23 mouse cellular contexts compared by ENCODE assay signal in genomic region chr4:70332981-70333380, GRCm38 (mm10).
DNase-seq lines count a peak whose midpoint lies in the region; ATAC-seq and TF ChIP-seq lines count a peak whose summit lies in the region.
"Had no signal": no experiment of that assay in that cellular context is flagged by ENCODE, and none has a peak within 500 bp of the region (broad histone marks: within the 10 kb centered on the region; RNA-seq: fewer than 3 reads in every experiment).

No protein-coding gene starts in this region.

- no peak for TF ChIP-seq CTCF in midbrain, postnatal 0 days (IDR thresholded peaks at IDR 0.05)
- no peak for TF ChIP-seq CTCF in kidney, adult 2 months (conservative IDR thresholded peaks at IDR 0.05; ENCODE audit: insufficient read depth, insufficient read length, low read depth, low read length)

- H3K27me3 ChIP-seq in midbrain, embryonic 12.5 days: no peaks in the 10 kb centered on the region
- H3K27me3 ChIP-seq in midbrain, postnatal 0 days (ENCODE audit: insufficient read depth, low read length): no peaks in the 10 kb centered on the region
- no peaks in the 10 kb centered on the region for H3K27me3 ChIP-seq in kidney, adult 2 months (replicated peaks; ENCODE audit: control insufficient read depth, insufficient read depth, low read length)
- H3K27me3 ChIP-seq: CH12.LX; embryonic facial prominence, embryonic 15.5 days; heart, embryonic 13.5 days; hindbrain, embryonic 13.5 days; intestine, embryonic 15.5 days; kidney, embryonic 15.5 days; Patski had no signal

- H3K4me2 ChIP-seq in midbrain, embryonic 12.5 days (replicated peaks): no peak overlapping the region
- H3K4me2 ChIP-seq in midbrain, postnatal 0 days (ENCODE audit: low read depth, low read length, poor library complexity, severe bottlenecking): no peak overlapping the region
- H3K4me2 ChIP-seq: embryonic facial prominence, embryonic 15.5 days; heart, embryonic 13.5 days; hindbrain, embryonic 13.5 days; intestine, embryonic 15.5 days; kidney, embryonic 15.5 days had no signal

- WGBS in midbrain, embryonic 12.5 days: 92% methylated on average over 6 of the region's 6 CpGs
- WGBS in midbrain, postnatal 0 days: 90% methylated on average over 6 of the region's 6 CpGs
- 96% methylated on average over 6 of the region's 6 CpGs for WGBS in kidney, adult 2 months

- H3K36me3 ChIP-seq in midbrain, embryonic 12.5 days: peaks cover 11% of the 10 kb centered on the region
- no peaks in the 10 kb centered on the region for H3K36me3 ChIP-seq in midbrain, postnatal 0 days (ENCODE audit: insufficient read depth, low read length)
- H3K36me3 ChIP-seq in kidney, adult 2 months (ENCODE audit: control insufficient read depth, insufficient read depth, low read length): no peaks in the 10 kb centered on the region
- H3K36me3 ChIP-seq: intestine, embryonic 15.5 days had no signal

- 0 out of 2 replicates have a peak overlapping the region, but pooled peaks have one; percentile 35 for H3K27ac ChIP-seq in midbrain, embryonic 12.5 days (replicated peaks)
- no peak overlapping the region for H3K27ac ChIP-seq in midbrain, postnatal 0 days (ENCODE audit: low read depth, low read length)
- no peak overlapping the region for H3K27ac ChIP-seq in kidney, adult 2 months (ENCODE audit: insufficient read depth, low read depth, low read length)
- H3K27ac ChIP-seq: embryonic facial prominence, embryonic 15.5 days; heart, embryonic 13.5 days; hindbrain, embryonic 13.5 days; intestine, embryonic 15.5 days; kidney, embryonic 15.5 days had no signal

- no peak for ATAC-seq in midbrain, embryonic 12.5 days (ENCODE audit: low FRiP score, low read depth)
- ATAC-seq in midbrain, postnatal 0 days (ENCODE audit: low FRiP score): no peak
- ATAC-seq: activated CD4-positive, CD25-positive, alpha-beta regulatory T cell, adult 4 months; forebrain, embryonic 16.5 days; intestine, embryonic 15.5 days; Patski had no signal

- peaks cover 8% of the 10 kb centered on the region; the same call in 1 of the 2 replicates for H3K4me1 ChIP-seq in midbrain, embryonic 12.5 days
- H3K4me1 ChIP-seq in midbrain, postnatal 0 days (ENCODE audit: insufficient read depth, low read length): no peaks in the 10 kb centered on the region
- no peaks in the 10 kb centered on the region for H3K4me1 ChIP-seq in kidney, adult 2 months (ENCODE audit: control insufficient read depth, insufficient read depth, low read length)
- H3K4me1 ChIP-seq: embryonic facial prominence, embryonic 15.5 days; intestine, embryonic 15.5 days had no signal

- H3K9me3 ChIP-seq in midbrain, embryonic 12.5 days: no peaks in the 10 kb centered on the region
- H3K9me3 ChIP-seq in midbrain, postnatal 0 days (ENCODE audit: low read length): no peaks in the 10 kb centered on the region
- H3K9me3 ChIP-seq: embryonic facial prominence, embryonic 15.5 days; heart, embryonic 13.5 days; hindbrain, embryonic 13.5 days; intestine, embryonic 15.5 days; kidney, embryonic 15.5 days had no signal

- no peak for TF ChIP-seq POLR2A in kidney, adult 2 months (IDR thresholded peaks at IDR 0.05; ENCODE audit: low read depth, low read length)

- no peak overlapping the region for H3K4me3 ChIP-seq in midbrain, embryonic 12.5 days
- H3K4me3 ChIP-seq in midbrain, postnatal 0 days (ENCODE audit: low read depth, low read length): no peak overlapping the region
- no peak overlapping the region for H3K4me3 ChIP-seq in kidney, adult 2 months (ENCODE audit: insufficient read depth, low read depth, low read length)
- H3K4me3 ChIP-seq: embryonic facial prominence, embryonic 15.5 days; erythroblast, embryonic 14.5 days; heart, embryonic 13.5 days; hindbrain, embryonic 13.5 days; intestine, embryonic 15.5 days; kidney, embryonic 15.5 days had no signal

- no peak for DNase-seq in midbrain, postnatal 0 days (ENCODE audit: low spot score)
- DNase-seq in adrenal gland, adult (ENCODE audit: inconsistent age in 2 of 2, low spot score in 1 of 2): peak; percentile 61 to 88
- DNase-seq in adrenal gland, postnatal 14 days: peak; percentile 77
- DNase-seq in kidney, adult 2 months: no peak
- DNase-seq in thymus, postnatal 0 days (ENCODE audit: low spot score): no peak
- no peak for DNase-seq in gastrocnemius, adult 18-20 months (ENCODE audit: low spot score)
- DNase-seq: cerebellum, adult 11-12 months; cerebellum, adult 9-11 months; cerebellum, postnatal 36 days; gastrocnemius, postnatal 25 days; heart, postnatal 4 days; kidney, adult 18-20 months had no signal

- no peak overlapping the region for H3K9ac ChIP-seq in midbrain, embryonic 12.5 days (replicated peaks)
- no peak overlapping the region for H3K9ac ChIP-seq in midbrain, postnatal 0 days (replicated peaks; ENCODE audit: low read length, poor library complexity, severe bottlenecking)
- H3K9ac ChIP-seq: embryonic facial prominence, embryonic 15.5 days; heart, embryonic 13.5 days; hindbrain, embryonic 13.5 days; intestine, embryonic 15.5 days; kidney, embryonic 15.5 days had no signal

Comparison
In these comparisons a context has a peak if more than half of its experiments do, and no peak if none do; other contexts are left out.
1. DNase-seq: peak in adrenal gland, adult (2 of 2) and adrenal gland, postnatal 14 days (single experiment); none in midbrain, postnatal 0 days (single experiment), kidney, adult 2 months (single experiment), thymus, postnatal 0 days (single experiment) and gastrocnemius, adult 18-20 months (single experiment).